In genomic region chr6:120302755-120303316, GRCm38 (mm10) we compare ENCODE assay signal across 8 mouse cellular contexts. TPM values are rescaled to one million over a fixed set of nuclear protein-coding genes. Genes with fewer than 3 reads are reported as not detected.
A peak's percentile ranks its signal among the peaks of the same experiment; 100 is the strongest.
DNase-seq lines count a peak whose midpoint lies in the region; ATAC-seq lines count a peak whose summit lies in the region.
"Had no signal": no experiment of that assay in that cellular context is flagged by ENCODE, and none has a peak within 500 bp of the region (broad histone marks: within the 10 kb centered on the region; RNA-seq: fewer than 3 reads in every experiment).

No protein-coding gene starts in this region.

- no peaks in the 10 kb centered on the region for H3K27me3 ChIP-seq in forebrain, embryonic 11.5 days (ENCODE audit: control insufficient read depth, insufficient read depth, low read length)
- no peaks in the 10 kb centered on the region; the same call in 1 of the 2 replicates for H3K27me3 ChIP-seq in hindbrain, embryonic 16.5 days (replicated peaks; ENCODE audit: control insufficient read depth, insufficient read depth, low read length)
- no peaks in the 10 kb centered on the region for H3K27me3 ChIP-seq in neural tube, embryonic 12.5 days (replicated peaks)

- H3K4me1 ChIP-seq in forebrain, embryonic 11.5 days (replicated peaks; ENCODE audit: control insufficient read depth, insufficient read depth, low read length): no peaks in the 10 kb centered on the region
- no peaks in the 10 kb centered on the region for H3K4me1 ChIP-seq in hindbrain, embryonic 16.5 days (ENCODE audit: control insufficient read depth, insufficient read depth, low read depth, low read length)
- no peaks in the 10 kb centered on the region for H3K4me1 ChIP-seq in neural tube, embryonic 12.5 days

- H3K27ac ChIP-seq in forebrain, embryonic 11.5 days (ENCODE audit: low read depth, low read length): no peak overlapping the region
- no peak overlapping the region for H3K27ac ChIP-seq in hindbrain, embryonic 16.5 days (ENCODE audit: low read depth, low read length)
- H3K27ac ChIP-seq in neural tube, embryonic 12.5 days: no peak overlapping the region

- 31% methylated on average over 16 of the region's 16 CpGs for WGBS in forebrain, embryonic 11.5 days
- WGBS in hindbrain, embryonic 16.5 days: 26% methylated on average over 16 of the region's 16 CpGs
- 27% methylated on average over 16 of the region's 16 CpGs for WGBS in neural tube, embryonic 12.5 days

- no peak overlapping the region for H3K9ac ChIP-seq in forebrain, embryonic 11.5 days (ENCODE audit: low read length)
- H3K9ac ChIP-seq in hindbrain, embryonic 16.5 days (ENCODE audit: low read depth, low read length): no peak overlapping the region
- H3K9ac ChIP-seq in neural tube, embryonic 12.5 days: no peak overlapping the region

- no peaks in the 10 kb centered on the region for H3K36me3 ChIP-seq in forebrain, embryonic 11.5 days (ENCODE audit: control insufficient read depth, insufficient read depth, low read length)
- no peaks in the 10 kb centered on the region for H3K36me3 ChIP-seq in hindbrain, embryonic 16.5 days (ENCODE audit: control insufficient read depth, insufficient read depth, low read length)
- H3K36me3 ChIP-seq in neural tube, embryonic 12.5 days: no peaks in the 10 kb centered on the region

- H3K9me3 ChIP-seq in forebrain, embryonic 11.5 days (ENCODE audit: control insufficient read depth, low read length): no peaks in the 10 kb centered on the region
- no peaks in the 10 kb centered on the region for H3K9me3 ChIP-seq in hindbrain, embryonic 16.5 days (ENCODE audit: control insufficient read depth, low read length)
- no peaks in the 10 kb centered on the region for H3K9me3 ChIP-seq in neural tube, embryonic 12.5 days

- no peak for ATAC-seq in forebrain, embryonic 11.5 days (replicated peaks; ENCODE audit: low FRiP score)
- no peak for ATAC-seq in hindbrain, embryonic 16.5 days
- no peak for ATAC-seq in neural tube, embryonic 12.5 days (ENCODE audit: low FRiP score, low read depth)
- ATAC-seq in CD4-positive, CD25-positive, alpha-beta regulatory T cell, adult 4 months: no peak

- H3K4me3 ChIP-seq in forebrain, embryonic 11.5 days (ENCODE audit: low read depth, low read length): 0 out of 2 replicates have a peak overlapping the region, but pooled peaks have one; percentile 5
- H3K4me3 ChIP-seq in hindbrain, embryonic 16.5 days (ENCODE audit: low read length): no peak overlapping the region
- no peak overlapping the region for H3K4me3 ChIP-seq in neural tube, embryonic 12.5 days

- H3K4me2 ChIP-seq in forebrain, embryonic 11.5 days (ENCODE audit: low read depth, low read length, severe bottlenecking): peak overlapping the region; percentile 5; the same call in 1 of the 2 replicates
- H3K4me2 ChIP-seq in hindbrain, embryonic 16.5 days (ENCODE audit: low read length): peak overlapping the region; percentile 38
- H3K4me2 ChIP-seq in neural tube, embryonic 12.5 days (replicated peaks): peak overlapping the region; percentile 44; the same call in 1 of the 2 replicates

- DNase-seq in ovary, postnatal 36 days (ENCODE audit: low spot score): peak; percentile 10
- DNase-seq in ovary, postnatal 14 days (ENCODE audit: low spot score): no peak
- DNase-seq in forebrain, embryonic 11.5 days (ENCODE audit: low spot score): no peak
- no peak for DNase-seq in c-Kit-positive CD71-positive TER-119-positive erythroid progenitor cells, embryonic 14.5 days (ENCODE audit: low spot score)

RNA-seq across cellular contexts. Expression of gene B4galnt3, which starts 8.5 kb away (rescaled TPM):
- polyA plus RNA-seq in forebrain, embryonic 11.5 days (2014; fragmentation: Nextera tagmentation; extraction: Ambion mirVana): not detected in 2 replicates
- 0.20 and 0.24 TPM in 2 replicates for polyA plus RNA-seq in hindbrain, embryonic 16.5 days (2015; fragmentation: Nextera tagmentation; extraction: Ambion mirVana)
- polyA plus RNA-seq in neural tube, embryonic 12.5 days (2016; fragmentation: Nextera tagmentation; extraction: Ambion mirVana): 0.39 and 0.46 TPM in 2 replicates
- not detected for polyA plus RNA-seq in CD4-positive, CD25-positive, alpha-beta regulatory T cell, adult 4 months (2017; shearing (Covaris generic))

RNA-seq across cellular contexts. Expression of gene D330020A13Rik, which starts 8.7 kb away (rescaled TPM):
- polyA plus RNA-seq in forebrain, embryonic 11.5 days (2014; fragmentation: Nextera tagmentation; extraction: Ambion mirVana): not detected in 2 replicates
- 0.14 TPM in 1 of 2 replicates, not detected in the other for polyA plus RNA-seq in hindbrain, embryonic 16.5 days (2015; fragmentation: Nextera tagmentation; extraction: Ambion mirVana)
- polyA plus RNA-seq in neural tube, embryonic 12.5 days (2016; fragmentation: Nextera tagmentation; extraction: Ambion mirVana): 0.49 TPM in 1 of 2 replicates, not detected in the other
- not detected for polyA plus RNA-seq in CD4-positive, CD25-positive, alpha-beta regulatory T cell, adult 4 months (2017; shearing (Covaris generic))
- polyA plus RNA-seq: spleen, adult 2 months had no signal
